Mouse (Mus musculus) heart, embryonic 15.5 days (tissue): ENCODE results near the gene Zfp398. TPM values are rescaled to one million over a fixed set of nuclear protein-coding genes. Genes with fewer than 3 reads are reported as not detected.
A peak's percentile ranks its signal among the peaks of the same experiment; 100 is the strongest.

Source experiments
- ATAC-seq: fragments of 200-750 bp; cut with Nextera tagmentation; replicated peaks from 2 replicates; pipeline ENCODE4 v1.8.0; 2017; ENCODE audit warnings: low read depth, moderate TSS enrichment; ENCODE audit not compliant: insufficient number of reproducible peaks, insufficient read depth, low FRiP score
- H3K27ac ChIP-seq: fragments of 300-500 bp; sonication (generic); 2 replicates; pipeline ENCODE4 v1.5.1; 2015; ENCODE audit warnings: mild to moderate bottlenecking, inconsistent platforms
- H3K27me3 ChIP-seq: fragments of 300-500 bp; sonication (generic); 2 replicates; pipeline ENCODE4 v1.6.1; 2015; ENCODE audit warnings: inconsistent platforms
- H3K36me3 ChIP-seq: fragments of 300-500 bp; sonication (generic); 2 replicates; pipeline ENCODE4 v1.6.1; 2015; ENCODE audit warnings: mild to moderate bottlenecking, inconsistent platforms
- H3K4me1 ChIP-seq: fragments of 300-500 bp; sonication (generic); replicated peaks from 2 replicates; pipeline ENCODE4 v1.6.1; 2015; ENCODE audit warnings: inconsistent platforms
- H3K4me2 ChIP-seq: fragments of 300-500 bp; sonication (generic); 2 replicates; pipeline ENCODE4 v1.6.1; 2015; ENCODE audit warnings: inconsistent platforms, mild to moderate bottlenecking, moderate library complexity
- H3K4me3 ChIP-seq: fragments of 300-500 bp; sonication (generic); 2 replicates; pipeline ENCODE4 v1.5.1; 2015; ENCODE audit warnings: mild to moderate bottlenecking, inconsistent platforms
- H3K9ac ChIP-seq: fragments of 300-500 bp; sonication (generic); 2 replicates; pipeline ENCODE4 v1.6.1; 2015; ENCODE audit warnings: mild to moderate bottlenecking, inconsistent platforms
- H3K9me3 ChIP-seq: fragments of 300-500 bp; sonication (generic); replicated peaks from 2 replicates; pipeline ENCODE4 v1.6.1; 2016; ENCODE audit warnings: inconsistent platforms
- WGBS: fragments of 180-500 bp; shearing (Covaris S2); methylation state at CpG from one replicate; pipeline ENCODE4 v1.1.7; 2015; ENCODE audit warnings: mixed read lengths; 5-methylcytosine and 5-hydroxymethylcytosine counted together
- polyA plus RNA-seq: library from polyadenylated mRNA; unstranded; fragments of >200 nt; fragmentation: Nextera tagmentation; extraction: Ambion mirVana; gene quantifications from 2 replicates; pipeline ENCODE4 v1.2.1, GENCODE M21; 2015

The Zfp398 gene
- polyA plus RNA-seq, 1 experiment from 2014 or later: 4.0 TPM

- no peaks in the 10 kb centered on the region for H3K9me3 ChIP-seq
- ATAC-seq: no peak
- no peaks in the 10 kb centered on the region for H3K36me3 ChIP-seq
- peaks cover 8% of the 10 kb centered on the region for H3K4me1 ChIP-seq
- no peak overlapping the region for H3K4me2 ChIP-seq
- no peak overlapping the region for H3K9ac ChIP-seq
- 91% methylated on average over 4 of the region's 4 CpGs for WGBS
- no peak overlapping the region for H3K4me3 ChIP-seq
- H3K27me3 ChIP-seq: no peaks in the 10 kb centered on the region
- no peak overlapping the region for H3K27ac ChIP-seq
Measured at GRCm38 (mm10) chr6:47827462-47827861, 8.0 kb upstream of the Zfp398 start.

DNA sequence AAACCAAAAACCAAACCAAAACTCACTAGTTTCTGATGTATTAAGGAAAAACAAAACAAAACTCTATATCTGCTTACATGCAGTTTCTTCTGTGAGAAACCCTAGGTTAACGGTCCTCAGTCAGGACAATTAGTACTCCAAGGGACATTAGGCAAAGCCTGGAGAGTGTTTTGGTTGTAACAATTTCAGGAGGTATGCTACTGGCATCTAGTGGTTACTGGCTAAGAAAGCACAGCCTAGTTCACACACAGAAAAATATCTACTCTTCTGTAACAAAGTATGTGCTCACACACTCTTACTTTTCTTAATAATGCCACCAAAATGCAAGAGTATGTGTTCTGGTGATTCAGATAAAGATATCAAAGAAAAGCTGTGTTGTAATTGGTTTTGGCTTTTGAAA lies 6.5 kb upstream of the Zfp398 start:
- H3K4me2 ChIP-seq: no peak overlapping the region
- ATAC-seq: no peak
- no peak overlapping the region for H3K27ac ChIP-seq
- H3K36me3 ChIP-seq: no peaks in the 10 kb centered on the region
- no peaks in the 10 kb centered on the region for H3K9me3 ChIP-seq
- WGBS: 19% methylated on average over 1 of the region's 1 CpGs
- H3K9ac ChIP-seq: no peak overlapping the region
- no peak overlapping the region for H3K4me3 ChIP-seq
- no peaks in the 10 kb centered on the region for H3K27me3 ChIP-seq
- H3K4me1 ChIP-seq: peaks cover 8% of the 10 kb centered on the region

- no peaks in the 10 kb centered on the region for H3K36me3 ChIP-seq
- H3K4me1 ChIP-seq: peaks cover 8% of the 10 kb centered on the region
- no peaks in the 10 kb centered on the region for H3K27me3 ChIP-seq
- peak within 1 kb of the TSS; percentile 85 for H3K9ac ChIP-seq
- peak within 1 kb of the TSS; percentile 77 for H3K4me2 ChIP-seq
- peak within 1 kb of the TSS; percentile 84 for H3K4me3 ChIP-seq
- H3K27ac ChIP-seq: peak within 1 kb of the TSS; percentile 64
- 2% methylated on average over 64 of the region's 64 CpGs for WGBS
- no peaks in the 10 kb centered on the region for H3K9me3 ChIP-seq
- peak; percentile 92 for ATAC-seq
Measured at GRCm38 (mm10) chr6:47830104-47831078, 5.1 kb upstream of the Zfp398 start, which contains the start of gene Zfp786. Gene Zfp786, minus strand, starts transcription at chr6:47830867.

DNA sequence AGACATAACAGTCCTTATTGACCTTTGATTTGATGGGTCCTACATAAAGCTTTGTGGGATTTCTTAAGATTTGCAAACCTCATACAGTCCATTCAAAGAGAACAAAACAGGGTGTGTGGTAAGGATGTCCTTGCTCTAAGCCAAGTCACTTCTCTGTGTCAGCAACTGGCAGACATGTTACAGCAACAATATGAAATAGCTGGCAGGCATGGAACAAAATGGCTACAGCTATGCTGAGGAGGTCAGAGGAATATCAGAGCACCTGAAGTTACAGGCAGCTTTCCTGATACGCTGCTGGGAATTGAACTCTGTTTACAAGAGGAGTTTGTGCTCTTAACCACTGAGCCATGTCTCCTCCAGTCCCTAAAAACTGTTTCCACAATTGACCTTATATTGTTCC lies 3.2 kb upstream of the Zfp398 start:
- no peak for ATAC-seq
- H3K9ac ChIP-seq: no peak overlapping the region
- 73% methylated on average over 1 of the region's 1 CpGs for WGBS

DNA sequence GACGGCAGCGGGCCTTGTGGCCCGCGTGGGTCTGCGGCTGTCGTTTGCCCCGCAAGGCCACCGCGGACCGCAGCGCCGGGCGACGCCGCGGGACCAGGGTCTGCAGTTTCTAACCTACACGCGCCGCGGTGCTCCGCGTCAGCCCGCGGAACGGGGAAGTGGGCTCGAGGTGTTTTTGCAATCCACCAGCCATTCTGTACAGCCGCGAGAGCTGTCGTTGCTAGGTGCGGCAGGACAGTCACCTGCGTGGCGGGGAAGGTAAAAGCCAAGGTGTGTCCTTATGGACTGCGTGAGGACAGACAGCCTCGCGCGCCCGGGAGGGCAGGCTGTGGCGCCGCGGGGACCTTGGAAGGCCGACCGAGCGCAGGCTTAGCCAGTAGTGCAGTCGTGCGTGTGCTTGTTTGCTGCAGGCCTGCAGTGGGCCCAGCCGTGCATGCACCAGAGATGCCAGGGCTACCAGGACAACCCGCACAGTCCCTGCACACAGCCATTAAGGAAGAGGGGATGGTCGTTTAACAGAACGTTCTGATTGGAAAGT lies 592 bp downstream of the Zfp398 start:
- Histone ChIP-seq H3K4me1 (peaks cover 14% of the 10 kb centered on the region), H3K27me3 (no peaks in the 10 kb centered on the region), H3K27ac (peak overlapping the region; percentile 96), H3K36me3 (no peaks in the 10 kb centered on the region), H3K9ac (peak overlapping the region; percentile 95), H3K9me3 (no peaks in the 10 kb centered on the region), H3K4me3 (peak overlapping the region; percentile 85), H3K4me2 (peak overlapping the region; percentile 78)
- ATAC-seq: peak; percentile 74
- under 1% methylated on average over 48 of the region's 49 CpGs for WGBS

More for the DNA sequence above, 3.2 kb upstream of the Zfp398 start:
- Histone ChIP-seq H3K4me3 (no peak overlapping the region), H3K27me3 (no peaks in the 10 kb centered on the region), H3K27ac (no peak overlapping the region), H3K4me2 (no peak overlapping the region), H3K9me3 (no peaks in the 10 kb centered on the region), H3K4me1 (peaks cover 15% of the 10 kb centered on the region), H3K36me3 (no peaks in the 10 kb centered on the region)

- H3K4me2 ChIP-seq: no peak overlapping the region
- H3K27ac ChIP-seq: no peak overlapping the region
- no peak for ATAC-seq
- no peak overlapping the region for H3K4me3 ChIP-seq
- peaks cover 14% of the 10 kb centered on the region for H3K4me1 ChIP-seq
- no peaks in the 10 kb centered on the region for H3K27me3 ChIP-seq
- no peak overlapping the region; the same call in 1 of the 2 replicates for H3K9ac ChIP-seq
- no peaks in the 10 kb centered on the region for H3K9me3 ChIP-seq
- no peaks in the 10 kb centered on the region for H3K36me3 ChIP-seq
- 24% methylated on average over 2 of the region's 2 CpGs for WGBS
Measured at GRCm38 (mm10) chr6:47837630-47838029, 2.2 kb downstream of the Zfp398 start.

DNA sequence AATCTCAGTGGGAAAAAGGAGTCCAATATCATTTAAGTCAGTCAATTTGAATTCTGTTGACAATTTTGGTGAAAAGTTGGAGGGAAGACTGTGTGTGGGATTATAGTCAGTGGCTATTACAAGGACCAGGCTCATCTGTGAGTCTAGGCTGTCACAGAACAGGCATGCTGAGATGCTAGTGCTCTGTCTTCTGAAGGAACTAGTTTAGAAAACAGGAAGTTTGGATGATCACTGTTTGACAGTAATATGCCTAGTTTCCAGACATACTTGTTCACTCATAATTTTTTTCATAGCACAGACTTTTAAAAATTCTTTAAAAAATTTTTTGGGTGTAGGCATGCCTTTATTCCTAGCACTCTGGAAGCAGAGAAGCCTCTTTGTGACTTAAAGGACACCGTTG lies 5.6 kb downstream of the Zfp398 start:
- H3K36me3 ChIP-seq: no peaks in the 10 kb centered on the region
- no peak overlapping the region for H3K27ac ChIP-seq
- ATAC-seq: no peak
- H3K27me3 ChIP-seq: no peaks in the 10 kb centered on the region
- H3K9me3 ChIP-seq: no peaks in the 10 kb centered on the region
- 100% methylated on average over 1 of the region's 1 CpGs for WGBS
- H3K4me1 ChIP-seq: peaks cover 14% of the 10 kb centered on the region
- no peak overlapping the region for H3K9ac ChIP-seq
- no peak overlapping the region for H3K4me2 ChIP-seq
- H3K4me3 ChIP-seq: no peak overlapping the region

GRCm38 (mm10) chr6:47841831-47842230 lies 6.4 kb downstream of the Zfp398 start:
- no peak for ATAC-seq
- Histone ChIP-seq H3K4me2 (no peak overlapping the region), H3K9ac (no peak overlapping the region), H3K4me3 (no peak overlapping the region), H3K4me1 (peaks cover 10% of the 10 kb centered on the region), H3K27me3 (no peaks in the 10 kb centered on the region), H3K36me3 (no peaks in the 10 kb centered on the region), H3K9me3 (no peaks in the 10 kb centered on the region), H3K27ac (no peak overlapping the region)
- 85% methylated on average over 2 of the region's 2 CpGs for WGBS

GRCm38 (mm10) chr6:47842337-47842736 lies 6.9 kb downstream of the Zfp398 start:
- H3K4me1 ChIP-seq: peaks cover 6% of the 10 kb centered on the region
- H3K4me2 ChIP-seq: no peak overlapping the region
- H3K9me3 ChIP-seq: no peaks in the 10 kb centered on the region
- no peak overlapping the region for H3K9ac ChIP-seq
- no peaks in the 10 kb centered on the region for H3K36me3 ChIP-seq
- 84% methylated on average over 1 of the region's 1 CpGs for whole genome bisulfite sequencing
- no peak for ATAC-seq
- no peaks in the 10 kb centered on the region for H3K27me3 ChIP-seq
- no peak overlapping the region for H3K27ac ChIP-seq
- no peak overlapping the region for H3K4me3 ChIP-seq

DNA sequence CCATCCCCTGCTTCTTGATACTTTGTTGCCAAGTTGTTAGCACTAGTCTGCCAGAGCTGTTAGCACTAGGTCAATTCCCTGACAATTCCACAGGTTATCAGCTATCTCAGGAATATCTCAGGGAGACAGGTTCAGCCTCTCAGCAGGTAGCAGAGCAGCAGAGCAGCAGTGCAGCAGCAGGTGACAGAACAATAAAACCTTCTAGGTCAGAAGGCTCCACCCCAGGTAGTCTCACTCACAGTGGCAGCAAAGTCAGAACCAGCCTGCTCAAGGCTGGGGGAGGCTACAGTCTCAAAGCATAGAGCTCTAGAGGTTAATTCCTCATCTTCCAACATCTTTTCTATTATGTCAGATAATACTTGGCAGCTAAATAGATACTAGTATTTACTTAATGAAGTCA lies 10.3 kb downstream of the Zfp398 start:
- Histone ChIP-seq H3K9me3 (no peaks in the 10 kb centered on the region), H3K36me3 (no peaks in the 10 kb centered on the region), H3K9ac (no peak overlapping the region), H3K27me3 (no peaks in the 10 kb centered on the region), H3K4me2 (no peak overlapping the region), H3K27ac (no peak overlapping the region), H3K4me3 (no peak overlapping the region), H3K4me1 (no peaks in the 10 kb centered on the region)
- ATAC-seq: no peak

DNA sequence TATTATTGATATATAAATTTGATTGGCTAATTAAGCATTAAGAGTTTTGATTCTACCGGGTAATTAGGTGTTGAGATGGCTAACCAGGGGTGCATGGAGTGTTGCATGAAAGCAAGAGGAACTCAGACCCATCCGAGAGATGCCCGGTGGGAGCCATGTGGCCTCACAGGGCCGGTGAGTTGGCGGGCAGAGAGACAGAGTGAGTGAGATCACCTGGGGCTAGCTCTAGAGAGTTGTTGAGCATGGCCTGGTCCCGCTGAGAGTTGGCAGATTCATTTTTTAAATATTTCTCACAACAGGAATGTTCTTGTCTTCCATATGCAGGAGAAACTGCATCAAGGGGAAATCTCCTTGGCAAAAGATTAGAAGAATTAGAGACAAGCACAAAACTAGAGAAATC lies 21.8 kb downstream of the Zfp398 start:
- H3K9ac ChIP-seq: no peak overlapping the region
- no peak overlapping the region for H3K4me2 ChIP-seq
- H3K9me3 ChIP-seq: no peaks in the 10 kb centered on the region
- no peak overlapping the region for H3K4me3 ChIP-seq
- peaks cover 18% of the 10 kb centered on the region for H3K36me3 ChIP-seq
- H3K27me3 ChIP-seq: no peaks in the 10 kb centered on the region
- H3K27ac ChIP-seq: no peak overlapping the region
- ATAC-seq: no peak
- H3K4me1 ChIP-seq: no peaks in the 10 kb centered on the region
- WGBS: 86% methylated on average over 6 of the region's 6 CpGs
